Mouse (Mus musculus): ENCODE results near the gene Zfp524. TPM values are rescaled to one million over a fixed set of nuclear protein-coding genes. Genes with fewer than 3 reads are reported as not detected.

The Zfp524 gene
- polyA plus RNA-seq (2015; fragmentation: Nextera tagmentation; extraction: Ambion mirVana) = 9.1 and 10.7 TPM in 2 replicates

DNA sequence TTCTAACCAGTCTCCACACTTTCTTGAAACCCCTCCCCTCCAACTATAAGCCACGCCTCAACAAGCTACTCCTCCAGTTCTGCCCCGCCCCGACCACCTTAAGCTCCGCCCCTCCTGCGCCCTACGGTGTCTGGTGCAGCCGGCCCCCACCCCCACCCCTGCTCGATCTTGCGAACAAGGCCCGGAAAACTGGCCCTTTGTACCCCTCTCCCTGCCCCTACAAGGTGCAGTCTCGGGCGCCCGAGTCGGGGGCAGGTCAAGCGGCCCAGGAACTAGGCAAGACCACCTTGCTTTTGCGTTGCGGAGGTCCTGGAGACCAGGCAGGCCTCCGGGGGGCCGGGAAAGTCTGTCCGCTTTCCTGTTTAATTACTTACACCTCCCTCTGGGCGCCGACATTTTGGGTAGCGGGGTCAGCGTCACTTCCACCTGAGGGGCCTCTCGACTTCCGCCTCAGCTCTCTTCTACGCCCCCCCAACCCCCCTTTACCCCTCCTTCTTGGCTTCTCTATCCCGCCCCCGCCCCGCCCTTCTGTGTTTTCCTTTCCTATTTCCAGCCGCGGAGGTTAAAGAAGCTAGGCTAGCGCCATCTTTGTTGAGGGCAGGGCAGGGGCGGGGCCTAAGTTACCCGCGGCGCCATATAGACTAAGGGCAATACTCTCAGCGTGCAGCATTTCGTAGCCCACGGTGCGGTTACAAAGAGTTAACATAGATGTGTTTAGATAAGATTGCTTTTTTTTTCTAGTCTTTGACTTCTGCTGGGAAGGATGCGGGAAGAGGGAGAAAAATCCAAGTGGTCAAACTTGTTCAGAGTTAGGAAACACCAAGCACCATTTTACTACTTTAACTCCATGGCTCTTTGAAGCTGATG lies at the start of gene Zfp524, which contains the start of gene Fiz1:
TSS of gene Zfp524 (plus strand) at position 165 of the 867 bp plus-strand sequence.
TSS of gene Fiz1 (minus strand) at position 447 of the 867 bp plus-strand sequence.
- Histone ChIP-seq H3K9ac (peak within 1 kb of the TSS; percentile 83), H3K27ac (peak within 1 kb of the TSS; percentile 99), H3K4me2 (replicated peaks) (peak within 1 kb of the TSS; percentile 70), H3K9me3 (no peaks in the 10 kb centered on the region), H3K4me3 (peak within 1 kb of the TSS; percentile 68), H3K27me3 (no peaks in the 10 kb centered on the region), H3K4me1 (peaks cover 14% of the 10 kb centered on the region), H3K36me3 (peaks cover 52% of the 10 kb centered on the region)
- ATAC-seq (ENCODE audit: low FRiP score, low read depth) = peak; percentile 82
- WGBS = under 1% methylated on average over 41 of the region's 42 CpGs

DNA sequence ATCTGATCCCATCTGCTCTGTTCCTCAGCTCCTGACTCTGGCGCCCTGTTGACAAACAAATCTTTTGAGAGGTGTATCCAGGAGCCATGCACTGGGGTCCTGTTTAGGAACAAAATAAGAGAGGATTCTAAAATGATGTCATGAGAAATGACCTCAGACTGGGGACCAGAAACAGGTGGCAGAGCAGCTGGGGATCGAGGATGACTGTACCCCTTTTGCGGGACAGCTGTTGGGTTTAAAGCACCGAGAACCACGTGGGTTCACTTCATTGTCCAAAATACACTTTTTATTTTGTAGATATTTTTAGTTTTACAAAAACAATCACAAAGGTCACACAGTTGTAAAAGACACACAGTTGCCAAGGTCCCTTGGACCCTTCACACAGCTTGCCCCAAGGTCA lies 49.2 kb upstream of the Zfp524 start:
- no peak for ATAC-seq (ENCODE audit: low FRiP score, low read depth)
- WGBS = 77% methylated on average over 5 of the region's 5 CpGs

DNA sequence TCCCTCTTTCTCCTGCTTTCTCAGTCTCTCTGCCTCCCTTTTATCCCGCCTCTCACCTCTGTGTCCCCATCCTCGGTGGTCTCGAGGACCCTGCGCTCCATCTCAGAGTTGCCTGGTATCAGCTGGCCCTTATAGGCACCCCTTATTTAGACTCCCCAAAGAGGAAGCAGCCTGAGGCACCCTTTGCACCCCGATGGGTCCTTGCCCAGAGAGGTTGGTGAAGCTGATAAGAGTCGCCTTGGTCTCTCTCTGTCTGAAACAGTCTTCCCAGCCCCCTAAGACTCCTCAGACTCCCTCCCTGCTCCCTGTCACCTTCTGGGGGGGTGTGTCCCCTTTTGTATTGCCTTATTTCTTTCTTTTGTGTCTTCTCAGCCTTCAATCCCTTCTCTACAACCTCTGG lies 43.1 kb upstream of the Zfp524 start, which contains the start of gene Sbk3:
TSS of gene Sbk3 (minus strand) at position 101 of the 400 bp plus-strand sequence.
- H3K27me3 ChIP-seq = peaks cover 7% of the 10 kb centered on the region; the same call in 1 of the 2 replicates
- no peak within 1 kb of the TSS for H3K4me2 ChIP-seq (replicated peaks)
- WGBS = 49% methylated on average over 6 of the region's 6 CpGs
- no peak within 1 kb of the TSS for H3K27ac ChIP-seq
- H3K36me3 ChIP-seq = no peaks in the 10 kb centered on the region
- no peak within 1 kb of the TSS for H3K9ac ChIP-seq
- H3K4me1 ChIP-seq = no peaks in the 10 kb centered on the region
- no peak for ATAC-seq (ENCODE audit: low FRiP score, low read depth)
- H3K9me3 ChIP-seq = no peaks in the 10 kb centered on the region
- no peak within 1 kb of the TSS for H3K4me3 ChIP-seq

More for the DNA sequence above, 49.2 kb upstream of the Zfp524 start:
- H3K9ac ChIP-seq = no peak overlapping the region
- H3K9me3 ChIP-seq = no peaks in the 10 kb centered on the region
- no peaks in the 10 kb centered on the region for H3K36me3 ChIP-seq
- H3K4me2 ChIP-seq (replicated peaks) = no peak overlapping the region
- H3K27ac ChIP-seq = no peak overlapping the region
- no peaks in the 10 kb centered on the region; the same call in 1 of the 2 replicates for H3K4me1 ChIP-seq
- H3K27me3 ChIP-seq = peaks cover 7% of the 10 kb centered on the region; the same call in 1 of the 2 replicates
- no peak overlapping the region for H3K4me3 ChIP-seq

DNA sequence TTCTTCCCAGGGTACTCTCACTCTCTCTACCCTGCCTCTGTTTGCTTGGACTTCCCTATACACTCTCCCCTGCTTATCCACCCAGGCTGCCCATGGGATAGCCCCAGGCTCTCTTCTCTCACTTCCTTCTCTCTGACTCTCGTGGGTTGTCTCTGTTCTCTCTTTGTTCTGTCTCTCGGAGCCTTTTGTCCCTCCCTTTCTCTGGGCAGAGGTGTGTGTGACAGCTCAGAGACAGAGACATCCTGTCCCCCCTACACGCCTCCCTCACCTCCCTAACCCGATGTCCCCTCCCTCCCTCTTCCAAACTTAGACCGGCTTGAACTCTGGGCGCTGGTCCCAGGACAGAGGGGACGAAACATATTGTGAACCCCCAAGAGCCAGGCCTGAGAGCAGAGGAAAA lies 42.5 kb upstream of the Zfp524 start:
- Histone ChIP-seq H3K4me1 (no peaks in the 10 kb centered on the region), H3K27me3 (peaks cover 4% of the 10 kb centered on the region; the same call in 1 of the 2 replicates), H3K9me3 (0 out of 2 replicates have a peak, but pooled peaks cover under 1% of the 10 kb centered on the region), H3K36me3 (no peaks in the 10 kb centered on the region), H3K4me2 (replicated peaks) (no peak overlapping the region), H3K27ac (no peak overlapping the region), H3K9ac (no peak overlapping the region), H3K4me3 (no peak overlapping the region)
- 27% methylated on average over 7 of the region's 7 CpGs for WGBS
- no peak for ATAC-seq (ENCODE audit: low FRiP score, low read depth)

DNA sequence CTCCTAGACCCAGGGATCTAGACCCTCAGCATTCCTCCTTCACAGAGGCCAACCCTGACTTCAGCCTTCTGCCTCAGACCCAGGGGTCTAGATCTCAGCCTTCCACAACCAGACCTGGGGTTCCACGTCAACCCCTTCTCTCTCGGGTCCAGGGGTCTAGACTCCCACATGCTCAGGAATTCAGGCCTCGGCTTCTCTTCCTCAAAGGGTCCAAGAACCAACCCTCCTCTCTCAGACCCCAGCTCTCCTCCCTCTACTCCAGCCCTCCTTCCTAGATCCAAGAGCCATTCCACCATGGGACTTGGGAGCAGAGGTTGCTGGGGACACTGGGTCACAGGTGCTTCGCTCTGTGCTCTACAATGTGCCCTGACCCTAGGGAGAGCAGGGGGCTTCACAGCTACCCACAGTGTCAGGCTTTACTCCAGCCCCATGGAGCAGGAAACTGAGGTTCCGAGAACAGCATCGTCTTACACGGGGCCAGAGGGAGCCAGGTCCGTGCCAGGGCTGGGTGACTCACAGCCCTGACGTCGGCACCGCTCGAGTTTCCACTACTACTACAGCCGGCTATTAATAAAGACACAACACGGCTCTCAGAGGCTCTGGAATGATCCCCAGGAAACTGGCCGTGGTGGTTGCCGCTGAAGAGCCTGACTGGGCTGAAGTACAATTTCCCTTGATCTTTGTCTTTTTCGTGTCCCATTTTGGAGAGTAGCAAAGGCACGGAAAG lies 41.7 kb upstream of the Zfp524 start:
- H3K4me1 ChIP-seq = no peaks in the 10 kb centered on the region
- no peak overlapping the region for H3K9ac ChIP-seq
- H3K36me3 ChIP-seq = no peaks in the 10 kb centered on the region
- H3K27ac ChIP-seq = no peak overlapping the region
- H3K4me3 ChIP-seq = no peak overlapping the region
- 66% methylated on average over 18 of the region's 18 CpGs for WGBS
- 0 out of 2 replicates have a peak, but pooled peaks cover 3% of the 10 kb centered on the region for H3K9me3 ChIP-seq
- peaks cover 1% of the 10 kb centered on the region; the same call in 1 of the 2 replicates for H3K27me3 ChIP-seq
- H3K4me2 ChIP-seq (replicated peaks) = no peak overlapping the region
- no peak; the same call in 1 of the 2 replicates for ATAC-seq (ENCODE audit: low FRiP score, low read depth)

DNA sequence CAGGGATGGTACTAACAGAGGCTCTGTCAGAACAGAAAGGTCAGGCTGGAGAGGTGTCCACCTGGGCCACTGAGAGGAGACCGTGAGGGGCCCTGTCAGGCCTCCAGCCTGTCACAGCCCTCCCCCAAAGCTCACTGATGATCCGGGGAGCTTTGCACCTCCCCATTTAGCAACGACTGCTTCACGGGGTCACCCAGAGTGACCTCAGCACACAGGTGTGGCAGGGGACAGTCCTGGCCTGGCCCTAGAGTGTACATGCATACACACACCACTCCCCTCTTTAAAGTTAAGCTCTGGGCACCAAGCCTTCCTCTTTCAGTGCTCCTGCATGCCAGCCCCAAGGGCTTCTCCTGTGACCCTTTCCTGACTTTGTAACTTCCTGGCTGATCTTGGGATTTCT lies 38.8 kb upstream of the Zfp524 start:
- Histone ChIP-seq H3K27me3 (no peaks in the 10 kb centered on the region), H3K9ac (no peak overlapping the region), H3K4me3 (no peak overlapping the region), H3K36me3 (no peaks in the 10 kb centered on the region), H3K9me3 (0 out of 2 replicates have a peak, but pooled peaks cover 3% of the 10 kb centered on the region), H3K4me1 (no peaks in the 10 kb centered on the region), H3K27ac (no peak overlapping the region), H3K4me2 (replicated peaks) (no peak overlapping the region)
- ATAC-seq (ENCODE audit: low FRiP score, low read depth) = no peak
- WGBS = 43% methylated on average over 4 of the region's 4 CpGs

DNA sequence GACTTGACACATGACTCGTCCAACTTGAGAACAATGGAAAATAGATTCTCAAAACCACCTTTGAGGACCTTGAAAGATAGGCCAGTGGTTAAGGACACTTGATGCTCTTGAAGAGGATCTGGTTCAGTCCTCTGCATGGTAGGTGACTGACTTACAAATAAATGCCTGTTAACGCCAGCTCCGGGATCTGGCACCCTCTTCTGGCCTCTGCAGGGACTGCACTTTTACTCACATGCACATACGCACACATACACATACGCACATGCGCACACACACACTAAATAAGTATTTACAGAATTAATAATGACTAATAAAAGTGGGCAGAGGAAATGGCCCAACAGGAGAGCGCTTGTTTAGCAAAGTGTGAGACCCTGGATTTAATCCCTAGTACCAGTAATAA lies 37.4 kb upstream of the Zfp524 start:
- Histone ChIP-seq H3K27me3 (no peaks in the 10 kb centered on the region), H3K36me3 (no peaks in the 10 kb centered on the region), H3K4me2 (replicated peaks) (no peak overlapping the region), H3K4me1 (no peaks in the 10 kb centered on the region), H3K9ac (no peak overlapping the region), H3K27ac (no peak overlapping the region), H3K4me3 (no peak overlapping the region), H3K9me3 (0 out of 2 replicates have a peak, but pooled peaks cover 3% of the 10 kb centered on the region)
- no peak for ATAC-seq (ENCODE audit: low FRiP score, low read depth)
- 88% methylated on average over 7 of the region's 7 CpGs for WGBS

DNA sequence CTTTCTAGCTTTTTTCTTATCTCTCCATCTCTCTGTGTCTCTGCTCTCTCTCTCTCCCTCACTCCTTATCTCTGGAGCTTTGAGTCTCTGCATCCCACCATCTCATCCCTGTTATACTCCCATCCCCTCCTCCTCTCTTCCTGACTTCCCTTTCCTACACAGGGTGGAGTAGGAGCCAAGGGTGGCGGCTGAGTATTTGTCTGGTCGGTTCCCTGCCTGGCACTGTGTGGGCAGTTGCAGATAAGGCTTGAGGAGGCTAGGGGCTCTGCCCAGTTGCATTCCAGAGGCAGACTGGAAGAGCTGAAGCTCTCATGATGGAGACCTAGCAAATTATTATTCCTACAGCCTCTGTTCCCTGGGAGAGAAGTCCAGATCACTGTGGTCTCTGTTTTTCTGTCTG lies 26.0 kb upstream of the Zfp524 start:
- Histone ChIP-seq H3K9me3 (peaks cover 11% of the 10 kb centered on the region; the same call in 1 of the 2 replicates), H3K4me2 (replicated peaks) (no peak overlapping the region), H3K36me3 (peaks cover 22% of the 10 kb centered on the region), H3K9ac (no peak overlapping the region), H3K4me1 (no peaks in the 10 kb centered on the region), H3K4me3 (no peak overlapping the region), H3K27ac (no peak overlapping the region), H3K27me3 (peaks cover 9% of the 10 kb centered on the region)
- no peak for ATAC-seq (ENCODE audit: low FRiP score, low read depth)
- WGBS = 68% methylated on average over 2 of the region's 2 CpGs

DNA sequence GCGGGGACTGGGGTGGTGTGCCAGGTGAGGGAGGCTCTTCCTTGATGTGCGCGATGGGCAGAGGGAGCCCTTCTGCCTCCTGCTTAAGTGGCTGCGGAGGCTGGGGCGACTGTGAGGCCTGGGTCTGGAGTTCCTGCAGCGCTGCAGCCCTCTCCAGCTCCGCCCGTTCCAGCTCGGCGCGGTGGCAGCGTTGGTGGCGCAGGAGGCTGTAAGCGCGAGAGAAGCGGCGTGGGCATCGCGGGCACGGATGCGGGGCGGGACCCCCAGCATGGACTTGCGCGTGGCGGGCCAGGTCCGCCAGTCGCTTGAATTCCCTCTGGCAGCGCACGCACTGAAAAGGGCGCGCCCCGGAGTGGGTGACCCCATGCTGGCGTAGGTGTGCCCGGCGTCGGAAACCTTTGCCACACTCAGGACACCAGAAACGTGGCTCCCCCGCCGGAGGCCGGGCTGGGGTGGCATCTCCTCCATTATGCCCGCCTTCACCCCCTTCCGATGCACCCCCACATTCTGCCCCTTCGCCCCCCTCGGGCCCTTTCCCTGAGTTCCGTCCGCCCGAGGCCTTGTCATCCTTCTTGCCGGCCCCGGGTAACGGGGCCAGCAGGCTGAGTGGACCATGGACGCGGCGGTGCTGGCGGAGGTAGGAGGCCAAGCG lies 20.7 kb upstream of the Zfp524 start:
- Histone ChIP-seq H3K4me1 (peaks cover 27% of the 10 kb centered on the region), H3K4me2 (replicated peaks) (peak overlapping the region; percentile 85), H3K36me3 (peaks cover 35% of the 10 kb centered on the region), H3K4me3 (peak overlapping the region; percentile 81), H3K27me3 (peaks cover 25% of the 10 kb centered on the region), H3K9ac (peak overlapping the region; percentile 83), H3K27ac (no peak overlapping the region), H3K9me3 (peaks cover 11% of the 10 kb centered on the region; the same call in 1 of the 2 replicates)
- 33% methylated on average over 53 of the region's 55 CpGs for WGBS
- ATAC-seq (ENCODE audit: low FRiP score, low read depth) = no peak

DNA sequence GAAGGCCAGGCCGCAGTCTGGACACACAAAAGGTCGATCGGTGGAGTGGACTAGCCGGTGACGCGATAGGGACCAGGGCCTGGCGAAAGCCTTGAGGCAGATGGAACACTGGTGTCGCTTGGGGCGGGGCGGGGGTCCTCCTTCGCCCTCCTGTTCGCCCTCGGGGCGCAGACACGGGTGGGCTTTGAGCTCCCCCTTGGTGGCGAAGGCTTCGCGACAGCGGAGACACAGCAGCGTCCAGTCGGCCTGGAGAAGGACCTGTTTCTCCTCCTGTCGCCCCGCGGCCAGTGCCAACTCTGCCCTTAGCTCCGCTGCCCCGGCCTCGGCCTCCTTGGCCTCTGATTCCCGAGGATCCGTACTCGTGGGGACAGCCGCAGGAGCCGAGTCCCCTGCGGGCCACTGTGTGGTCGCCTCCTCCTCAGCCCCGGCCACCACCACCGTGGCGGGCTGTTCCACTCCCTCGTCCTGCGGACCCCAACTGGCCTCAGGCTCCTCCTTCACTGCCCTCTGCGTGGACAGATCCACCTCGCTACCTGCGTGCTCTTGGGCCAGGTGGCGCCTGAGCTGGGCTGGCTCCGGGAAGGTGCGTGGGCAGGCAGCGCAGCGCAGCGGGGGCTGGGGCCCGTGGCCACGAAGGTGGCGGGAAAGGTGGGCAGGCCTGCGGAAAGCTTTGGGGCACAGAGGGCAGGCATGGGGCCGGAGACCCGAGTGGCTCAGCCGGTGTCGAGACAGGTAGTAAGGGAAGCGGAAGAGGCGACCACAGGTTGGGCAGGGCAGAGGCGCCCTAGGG lies 20.0 kb upstream of the Zfp524 start:
- 46% methylated on average over 59 of the region's 59 CpGs for WGBS
- no peak for ATAC-seq (ENCODE audit: low FRiP score, low read depth)
- H3K27me3 ChIP-seq = peaks cover 25% of the 10 kb centered on the region
- peak overlapping the region; percentile 85 for H3K4me2 ChIP-seq (replicated peaks)
- H3K4me3 ChIP-seq = peak overlapping the region; percentile 81
- peaks cover 35% of the 10 kb centered on the region for H3K36me3 ChIP-seq
- peak overlapping the region; percentile 83 for H3K9ac ChIP-seq
- peaks cover 27% of the 10 kb centered on the region for H3K4me1 ChIP-seq
- no peak overlapping the region for H3K27ac ChIP-seq
- H3K9me3 ChIP-seq = peaks cover 11% of the 10 kb centered on the region; the same call in 1 of the 2 replicates

Measured in limb, embryonic 13.5 days (tissue).